Mouse (Mus musculus) MEL (cell line): ENCODE data around the gene Cacnb3. TPM values are rescaled to one million over a fixed set of nuclear protein-coding genes. Genes with fewer than 3 reads are reported as not detected.

Experiments
- DNase-seq: peaks from one replicate; pipeline ENCODE4 v3.0.0; 2011; ENCODE audit warnings: low read depth, low spot score
- H3K27ac ChIP-seq: 2 replicates; pipeline ENCODE4 v1.5.1; 2012; ENCODE audit warnings: low read depth, mild to moderate bottlenecking, control low read depth, low read length, moderate library complexity; ENCODE audit not compliant: control insufficient read depth
- H3K27me3 ChIP-seq, 2 experiments: fragments of 150-350 bp in 1 of 2; sonication (generic) in 1 of 2; 2 replicates each; pipeline ENCODE4 v1.6.1; 2012; ENCODE audit warnings: low read length in 2 of 2, mild to moderate bottlenecking in 2 of 2, improper control_type of control experiment in 1 of 2, moderate library complexity in 1 of 2; ENCODE audit not compliant: insufficient read depth in 2 of 2, control insufficient read depth in 1 of 2
- H3K36me3 ChIP-seq, 2 experiments: 2 replicates each; pipeline ENCODE4 v1.6.1; 2012 to 2014; ENCODE audit warnings: low read length in 2 of 2, improper control_type of control experiment in 1 of 2, inconsistent platforms in 1 of 2, mild to moderate bottlenecking in 1 of 2; ENCODE audit not compliant: insufficient read depth in 2 of 2, control insufficient read depth in 1 of 2
- H3K4me1 ChIP-seq, 2 experiments: fragments of 150-350 bp in 1 of 2; sonication (generic) in 1 of 2; 2 replicates each; pipeline ENCODE4 v1.6.1; 2012; ENCODE audit warnings: low read length in 2 of 2, improper control_type of control experiment in 1 of 2, mild to moderate bottlenecking in 1 of 2; ENCODE audit not compliant: insufficient read depth in 2 of 2, control insufficient read depth in 1 of 2
- H3K4me3 ChIP-seq, 2 experiments: fragments of 150-350 bp in 1 of 2; sonication (generic) in 1 of 2; 2 replicates each; pipeline ENCODE4 v1.5.1; 2012; ENCODE audit warnings: low read depth in 2 of 2, low read length in 2 of 2, mild to moderate bottlenecking in 2 of 2, moderate library complexity in 2 of 2, control low read depth in 1 of 2, improper control_type of control experiment in 1 of 2; ENCODE audit not compliant: control insufficient read depth in 1 of 2, insufficient read depth in 1 of 2
- H3K79me2 ChIP-seq: 2 replicates; pipeline ENCODE4 v1.6.1; 2012; ENCODE audit warnings: mild to moderate bottlenecking, low read length, moderate library complexity; ENCODE audit not compliant: control insufficient read depth, poor library complexity, insufficient read depth
- H3K9ac ChIP-seq: 2 replicates; pipeline ENCODE4 v1.6.1; 2012; ENCODE audit warnings: low read depth, mild to moderate bottlenecking, control low read depth, low read length, moderate library complexity; ENCODE audit not compliant: control insufficient read depth, poor library complexity, severe bottlenecking
- H3K9me3 ChIP-seq: fragments of 150-350 bp; sonication (generic); replicated peaks from 2 replicates; pipeline ENCODE4 v1.6.1; 2012; ENCODE audit warnings: mild to moderate bottlenecking, low read length, improper control_type of control experiment, moderate library complexity; ENCODE audit not compliant: insufficient read depth
- BHLHE40 ChIP-seq: IDR thresholded peaks from 2 replicates; pipeline ENCODE4 v1.6.1; 2012; ENCODE audit warnings: low read depth, mild to moderate bottlenecking, inconsistent platforms, low read length, improper control_type of control experiment, borderline replicate concordance
- CHD1 ChIP-seq: IDR thresholded peaks from 2 replicates; pipeline ENCODE4 v1.6.1; 2012; ENCODE audit warnings: low read depth, mild to moderate bottlenecking, inconsistent platforms, low read length, improper control_type of control experiment
- CHD2 ChIP-seq: IDR thresholded peaks from 2 replicates; pipeline ENCODE4 v1.6.1; 2011; ENCODE audit warnings: low read length, improper control_type of control experiment
- EP300 ChIP-seq, 2 experiments: IDR thresholded peaks; 2 replicates each; pipeline ENCODE4 v1.6.1; 2011; ENCODE audit warnings: improper control_type of control experiment in 2 of 2, low read length in 2 of 2, low read depth in 1 of 2, mild to moderate bottlenecking in 1 of 2
- GABPA ChIP-seq: IDR thresholded peaks from 2 replicates; pipeline ENCODE4 v1.6.1; 2012; ENCODE audit warnings: low read depth, mild to moderate bottlenecking, inconsistent platforms, low read length, improper control_type of control experiment, moderate library complexity
- GATA1 ChIP-seq: IDR thresholded peaks from 2 replicates; pipeline ENCODE4 v1.6.1; 2011; ENCODE audit warnings: low read depth, low read length, improper control_type of control experiment
- HCFC1 ChIP-seq: IDR thresholded peaks from 2 replicates; pipeline ENCODE4 v1.6.1; 2012; ENCODE audit warnings: low read depth, mild to moderate bottlenecking, inconsistent platforms, low read length, improper control_type of control experiment, moderate library complexity
- JUND ChIP-seq: IDR thresholded peaks from 2 replicates; pipeline ENCODE4 v1.6.1; 2011; ENCODE audit warnings: low read depth, mild to moderate bottlenecking, improper control_type of control experiment, low read length
- MAFK ChIP-seq: IDR thresholded peaks from 2 replicates; pipeline ENCODE4 v1.6.1; 2011; ENCODE audit warnings: low read depth, mild to moderate bottlenecking, low read length, improper control_type of control experiment, borderline replicate concordance
- MEF2A ChIP-seq: IDR thresholded peaks from 2 replicates; pipeline ENCODE4 v1.6.1; 2014; ENCODE audit warnings: low read depth, mild to moderate bottlenecking, inconsistent platforms, low read length, improper control_type of control experiment; ENCODE audit not compliant: poor library complexity, insufficient replicate concordance, severe bottlenecking; ENCODE audit errors: extremely low read depth
- MXI1 ChIP-seq: IDR thresholded peaks from 2 replicates; pipeline ENCODE4 v1.6.1; 2011; ENCODE audit warnings: mild to moderate bottlenecking, low read depth, low read length, improper control_type of control experiment
- MYC ChIP-seq: IDR thresholded peaks from 2 replicates; pipeline ENCODE4 v1.6.1; 2011; ENCODE audit warnings: low read depth, mild to moderate bottlenecking, low read length, improper control_type of control experiment, moderate library complexity
- NELFE ChIP-seq: IDR thresholded peaks from 2 replicates; pipeline ENCODE4 v1.6.1; 2011; ENCODE audit warnings: low read depth, low read length, improper control_type of control experiment
- POLR2A ChIP-seq, 2 experiments: IDR thresholded peaks; 2 replicates each; pipeline ENCODE4 v1.6.1; 2011 to 2012; ENCODE audit warnings: low read length in 2 of 2, mild to moderate bottlenecking in 2 of 2, control low read depth in 1 of 2, improper control_type of control experiment in 1 of 2, low read depth in 1 of 2, moderate library complexity in 1 of 2; ENCODE audit not compliant: control insufficient read depth in 1 of 2, insufficient read depth in 1 of 2, poor library complexity in 1 of 2
- RAD21 ChIP-seq: IDR thresholded peaks from 2 replicates; pipeline ENCODE4 v1.6.1; 2011; ENCODE audit warnings: mild to moderate bottlenecking, low read depth, low read length, improper control_type of control experiment
- USF2 ChIP-seq, 2 experiments: IDR thresholded peaks; 2 replicates each; pipeline ENCODE4 v1.6.1; 2011 to 2012; ENCODE audit warnings: improper control_type of control experiment in 2 of 2, low read length in 2 of 2, borderline replicate concordance in 1 of 2, inconsistent platforms in 1 of 2, low read depth in 1 of 2, mild to moderate bottlenecking in 1 of 2; ENCODE audit not compliant: insufficient read depth in 1 of 2
- ZKSCAN1 ChIP-seq: IDR thresholded peaks from 2 replicates; pipeline ENCODE4 v1.6.1; 2012; ENCODE audit warnings: low read depth, mild to moderate bottlenecking, inconsistent platforms, low read length, improper control_type of control experiment, moderate library complexity
- ZMIZ1 ChIP-seq: IDR thresholded peaks from 2 replicates; pipeline ENCODE4 v1.6.1; 2012; ENCODE audit warnings: low read depth, mild to moderate bottlenecking, inconsistent platforms, low read length, improper control_type of control experiment, moderate library complexity
- ZNF384 ChIP-seq: IDR thresholded peaks from 2 replicates; pipeline ENCODE4 v1.6.1; 2012; ENCODE audit warnings: low read depth, mild to moderate bottlenecking, inconsistent platforms, low read length, improper control_type of control experiment
- polyA plus RNA-seq, 2 experiments: library from polyadenylated mRNA; stranded (reverse) in 1 of 2; unstranded in 1 of 2; fragments of >175 nt in 1 of 2; fragments of >200 nt in 1 of 2; gene quantifications; 2 replicates each; pipeline versions ENCODE4 v1.2.1 to v1.2.4; 2012; ENCODE audit warnings: low replicate concordance in 2 of 2, low read depth in 1 of 2; ENCODE audit not compliant: insufficient read length in 2 of 2, insufficient read depth in 1 of 2, missing spikeins in 1 of 2
- total RNA-seq: library from RNA; depleted of rRNA; stranded (reverse); fragments of 300-350 nt; gene quantifications from 2 replicates; pipeline ENCODE4 v1.2.3, GENCODE M21; 2012

Gene Cacnb3
- total and polyA plus RNA-seq, 3 experiments: 1.4 to 8.5 TPM; not detected in 1

GRCm38 (mm10) chr15:98664042-98664907 lies 33.6 kb downstream of the Cacnb3 start (continued):
- TF ChIP-seq ZKSCAN1: no peak
- TF ChIP-seq POLR2A (IDR thresholded peaks at IDR 0.05; ENCODE audit: control insufficient read depth in 1 of 2, insufficient read depth in 1 of 2, low read depth in 1 of 2, low read length in 2 of 2, poor library complexity in 1 of 2): no peak
- TF ChIP-seq ZNF384: peak; percentile 89
- TF ChIP-seq RAD21: peak; percentile 88
- TF ChIP-seq BHLHE40: 0 out of 2 replicates have a peak, but pooled peaks have one; percentile 9
- TF ChIP-seq HCFC1: peak; percentile 69
- TF ChIP-seq USF2 (IDR thresholded peaks at IDR 0.05; ENCODE audit: borderline replicate concordance in 1 of 2, insufficient read depth in 1 of 2, low read depth in 1 of 2, low read length in 2 of 2): no peak
- TF ChIP-seq CHD1: peak; percentile 84; the same call in 1 of the 2 replicates

GRCm38 (mm10) chr15:98672592-98672991 lies 42.0 kb downstream of the Cacnb3 start:
- H3K9ac ChIP-seq: no peak overlapping the region
- peaks cover 2 to 15% of the 10 kb centered on the region in 2 experiments; a peak in 3 of 4 replicates for H3K4me1 ChIP-seq
- no peaks in the 10 kb centered on the region for H3K79me2 ChIP-seq
- TF ChIP-seq ZMIZ1: no peak
- TF ChIP-seq MYC: no peak
- no peak for TF ChIP-seq EP300 (IDR thresholded peaks at IDR 0.05; ENCODE audit: low read depth in 1 of 2, low read length in 2 of 2)
- no peak overlapping the region for H3K4me3 ChIP-seq
- peaks cover 0 to 6% of the 10 kb centered on the region in 2 experiments; a peak in 2 of 4 replicates for H3K36me3 ChIP-seq
- DNase-seq: no peak
- no peaks in the 10 kb centered on the region for H3K9me3 ChIP-seq
- H3K27me3 ChIP-seq: no peaks in the 10 kb centered on the region
- peak overlapping the region; percentile 20; the same call in 1 of the 2 replicates for H3K27ac ChIP-seq

DNA sequence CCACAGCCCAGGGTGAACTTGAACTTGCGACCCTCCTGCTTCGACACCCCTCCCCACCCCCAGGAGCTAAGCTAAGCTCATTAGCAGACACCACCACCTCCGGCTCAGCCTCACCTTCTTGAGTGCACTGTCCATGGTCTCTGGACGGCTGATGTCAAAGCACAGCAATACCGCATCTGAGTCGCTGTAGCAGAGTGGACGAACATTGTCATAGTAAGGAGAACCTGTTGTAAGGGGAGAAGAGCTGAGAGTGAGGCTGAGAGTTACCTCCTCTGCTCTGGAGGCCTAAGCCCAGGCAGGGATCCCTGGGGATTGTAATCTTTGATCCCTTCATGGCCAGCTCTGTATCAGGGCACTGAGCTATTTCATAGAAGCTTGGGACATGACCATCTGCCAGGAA lies 43.1 kb downstream of the Cacnb3 start:
- no peaks in the 10 kb centered on the region for H3K27me3 ChIP-seq
- H3K9ac ChIP-seq: no peak overlapping the region
- no peak overlapping the region for H3K27ac ChIP-seq
- DNase-seq: no peak
- H3K4me3 ChIP-seq: no peak overlapping the region
- peaks cover 0 to 13% of the 10 kb centered on the region in 2 experiments; a peak in 2 of 4 replicates for H3K36me3 ChIP-seq
- H3K9me3 ChIP-seq: no peaks in the 10 kb centered on the region
- TF ChIP-seq MEF2A (no peak), MAFK (no peak), CHD2 (no peak), NELFE (no peak), MXI1 (no peak), GABPA (no peak), GATA1 (no peak), EP300 (IDR thresholded peaks at IDR 0.05; ENCODE audit: low read depth in 1 of 2, low read length in 2 of 2) (no peak), POLR2A (IDR thresholded peaks at IDR 0.05; ENCODE audit: control insufficient read depth in 1 of 2, insufficient read depth in 1 of 2, low read depth in 1 of 2, low read length in 2 of 2, poor library complexity in 1 of 2) (no peak), USF2 (IDR thresholded peaks at IDR 0.05; ENCODE audit: borderline replicate concordance in 1 of 2, insufficient read depth in 1 of 2, low read depth in 1 of 2, low read length in 2 of 2) (no peak), JUND (no peak)
- no peaks in the 10 kb centered on the region for H3K79me2 ChIP-seq
- peaks cover 4 to 21% of the 10 kb centered on the region in 2 experiments for H3K4me1 ChIP-seq
